Mouse (Mus musculus) forebrain, embryonic 14.5 days (tissue): ENCODE measurements at regions not wholly inside any gene's neighbourhood (a gene's known extent, or its start where the extent isn't known, plus 50 kb on each side); places are given as distances from the start of the nearest gene placed in this dataset.

Experiments used
- ATAC-seq: fragments of 200-750 bp; cut with Nextera tagmentation; 2 replicates; pipeline ENCODE4 v1.8.0; 2017; ENCODE audit warnings: mild to moderate bottlenecking, moderate library complexity
- DNase-seq: peaks from one replicate; pipeline ENCODE4 v3.0.0-alpha.2; 2015; ENCODE audit warnings: low spot score
- H3K27ac ChIP-seq: fragments of 300-500 bp; sonication (generic); 2 replicates; pipeline ENCODE4 v1.5.1; 2014; ENCODE audit warnings: low read depth, mild to moderate bottlenecking, control low read depth, low read length, moderate library complexity
- H3K27me3 ChIP-seq: fragments of 300-500 bp; sonication (generic); replicated peaks from 2 replicates; pipeline ENCODE4 v1.6.1; 2014; ENCODE audit warnings: low read length, control low read depth, mixed read lengths; ENCODE audit not compliant: control insufficient read depth, insufficient read depth
- H3K36me3 ChIP-seq: fragments of 300-500 bp; sonication (generic); 2 replicates; pipeline ENCODE4 v1.6.1; 2014; ENCODE audit warnings: low read length, control low read depth; ENCODE audit not compliant: control insufficient read depth, insufficient read depth
- H3K4me1 ChIP-seq: fragments of 300-500 bp; sonication (generic); 2 replicates; pipeline ENCODE4 v1.6.1; 2014; ENCODE audit warnings: antibody characterized with exemption, low read length, control low read depth; ENCODE audit not compliant: control insufficient read depth, insufficient read depth
- H3K4me2 ChIP-seq: fragments of 300-500 bp; sonication (generic); 2 replicates; pipeline ENCODE4 v1.6.1; 2014; ENCODE audit warnings: mild to moderate bottlenecking, control low read depth, low read length
- H3K4me3 ChIP-seq: fragments of 300-500 bp; sonication (generic); 2 replicates; pipeline ENCODE4 v1.5.1; 2014; ENCODE audit warnings: low read depth, low read length, control low read depth
- H3K9ac ChIP-seq: fragments of 300-500 bp; sonication (generic); 2 replicates; pipeline ENCODE4 v1.6.1; 2014; ENCODE audit warnings: mild to moderate bottlenecking, low read length, control low read depth, moderate library complexity
- H3K9me3 ChIP-seq: fragments of 300-500 bp; sonication (generic); replicated peaks from 2 replicates; pipeline ENCODE4 v1.6.1; 2016; ENCODE audit warnings: low read length, control low read depth, mixed read lengths; ENCODE audit not compliant: control insufficient read depth
- WGBS: fragments of 180-500 bp; shearing (Covaris S2); extraction: QIAGEN DNeasy Blood & Tissue Kit; methylation state at CpG from one replicate; pipeline ENCODE4 v1.1.7; 2014; 5-methylcytosine and 5-hydroxymethylcytosine counted together

GRCm38 (mm10) chr11:114195291-114195690, 128.4 kb upstream of the Sdk2 start:
- Histone ChIP-seq H3K4me2 (no peak overlapping the region), H3K27ac (no peak overlapping the region), H3K36me3 (no peaks in the 10 kb centered on the region), H3K9me3 (peaks cover 4% of the 10 kb centered on the region; the same call in 1 of the 2 replicates), H3K9ac (no peak overlapping the region), H3K4me3 (no peak overlapping the region), H3K27me3 (no peaks in the 10 kb centered on the region), H3K4me1 (peaks cover 17% of the 10 kb centered on the region)
- ATAC-seq = no peak
- DNase-seq = no peak
- 90% methylated on average over 2 of the region's 2 CpGs for WGBS

DNA sequence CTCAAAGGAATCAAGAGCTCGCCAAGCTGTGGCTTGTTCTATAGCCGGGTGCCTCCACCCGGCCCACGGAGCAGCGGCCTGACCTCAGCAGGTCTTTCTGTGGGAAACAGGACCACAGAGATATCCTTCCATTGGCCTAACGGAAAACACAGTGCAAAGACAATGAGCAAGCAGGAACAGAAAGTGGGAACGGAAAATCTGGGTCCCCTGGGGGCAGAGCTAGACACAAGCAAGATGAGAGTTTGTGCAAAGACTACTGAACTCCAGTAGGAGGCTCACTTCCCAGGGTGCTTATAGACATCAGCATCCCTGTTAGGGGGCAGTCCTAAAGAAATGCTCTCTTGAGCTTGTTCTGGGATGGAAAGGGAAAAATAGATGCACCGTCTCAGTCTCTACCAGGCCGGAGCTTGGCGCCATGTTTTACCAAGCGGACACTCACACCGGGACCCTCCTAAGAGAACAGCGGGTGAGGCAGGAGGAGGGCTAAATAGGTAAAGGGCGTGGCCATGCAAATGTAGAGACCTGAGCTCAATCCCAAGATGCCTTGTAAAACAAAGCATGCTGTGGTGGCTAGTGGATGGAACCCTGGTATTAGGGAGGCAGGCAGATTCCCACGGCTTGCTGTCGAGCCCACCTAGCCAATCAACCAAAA, 127.3 kb upstream of the Sdk2 start:
- H3K4me3 ChIP-seq = no peak overlapping the region
- ATAC-seq (no peak), DNase-seq (peak; percentile 37)
- 52% methylated on average over 16 of the region's 16 CpGs for WGBS
- H3K27me3 ChIP-seq = no peaks in the 10 kb centered on the region
- peaks cover 15% of the 10 kb centered on the region for H3K4me1 ChIP-seq
- peaks cover 9% of the 10 kb centered on the region; the same call in 1 of the 2 replicates for H3K9me3 ChIP-seq
- H3K4me2 ChIP-seq = no peak overlapping the region
- no peak overlapping the region for H3K27ac ChIP-seq
- H3K36me3 ChIP-seq = no peaks in the 10 kb centered on the region
- H3K9ac ChIP-seq = no peak overlapping the region

DNA sequence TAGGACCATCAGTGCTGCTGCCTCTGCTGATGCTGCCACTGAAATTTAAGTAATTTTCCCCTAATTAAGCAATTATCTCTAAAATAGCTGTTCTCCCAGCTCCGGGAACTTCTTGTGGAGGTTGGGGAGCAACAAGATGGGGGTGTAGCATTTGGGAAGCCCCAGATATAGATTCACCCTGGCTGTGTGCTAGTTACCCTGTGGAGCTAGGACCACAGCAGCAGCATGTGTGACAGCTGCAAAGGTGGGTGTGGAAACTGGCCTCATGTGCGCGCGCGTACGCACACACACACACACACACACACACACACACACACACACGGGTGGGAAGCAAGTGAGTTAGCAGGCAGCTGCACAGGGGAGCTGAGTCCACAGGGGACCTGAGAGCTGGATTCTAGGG, 126.2 kb upstream of the Sdk2 start:
- DNase-seq = no peak
- peaks cover 9% of the 10 kb centered on the region; the same call in 1 of the 2 replicates for H3K9me3 ChIP-seq
- no peak overlapping the region for H3K4me3 ChIP-seq
- H3K9ac ChIP-seq = no peak overlapping the region
- H3K27ac ChIP-seq = no peak overlapping the region
- H3K4me2 ChIP-seq = no peak overlapping the region
- no peak for ATAC-seq
- H3K36me3 ChIP-seq = no peaks in the 10 kb centered on the region
- H3K4me1 ChIP-seq = peaks cover 3% of the 10 kb centered on the region; the same call in 1 of the 2 replicates
- WGBS = 82% methylated on average over 7 of the region's 7 CpGs
- no peaks in the 10 kb centered on the region for H3K27me3 ChIP-seq

DNA sequence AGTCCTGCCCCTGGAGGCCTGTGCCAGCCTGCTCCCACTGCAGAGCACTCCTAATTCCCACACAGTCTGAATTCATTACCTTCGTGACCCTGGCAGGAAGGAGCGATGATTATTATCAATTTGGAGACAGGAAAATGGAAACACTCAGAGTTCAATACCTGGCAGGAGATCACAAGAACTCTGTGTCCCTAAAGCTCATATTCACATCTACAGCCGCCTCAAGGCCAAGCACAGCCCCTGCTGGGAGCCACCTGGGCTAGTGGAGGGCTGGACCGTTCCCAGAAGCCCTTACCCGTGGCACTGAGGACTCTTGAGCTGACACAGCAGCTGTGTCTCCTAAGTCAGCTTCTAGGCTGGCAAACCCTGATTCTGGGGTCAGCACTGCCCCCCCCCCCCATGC, 124.8 kb upstream of the Sdk2 start:
- Histone ChIP-seq H3K27ac (no peak overlapping the region), H3K9ac (no peak overlapping the region), H3K9me3 (peaks cover 9% of the 10 kb centered on the region; the same call in 1 of the 2 replicates), H3K4me2 (no peak overlapping the region), H3K27me3 (no peaks in the 10 kb centered on the region), H3K4me1 (no peaks in the 10 kb centered on the region), H3K36me3 (no peaks in the 10 kb centered on the region), H3K4me3 (no peak overlapping the region)
- ATAC-seq = peak; percentile 32; the same call in 1 of the 2 replicates
- 50% methylated on average over 5 of the region's 5 CpGs for WGBS
- no peak for DNase-seq

- Histone ChIP-seq H3K27ac (no peak overlapping the region), H3K4me3 (no peak overlapping the region), H3K4me1 (peaks cover 3% of the 10 kb centered on the region; the same call in 1 of the 2 replicates), H3K27me3 (no peaks in the 10 kb centered on the region), H3K9ac (no peak overlapping the region), H3K9me3 (peaks cover 4% of the 10 kb centered on the region; the same call in 1 of the 2 replicates), H3K36me3 (no peaks in the 10 kb centered on the region), H3K4me2 (no peak overlapping the region)
- DNase-seq (peak; percentile 73), ATAC-seq (peak; percentile 67)
- 38% methylated on average over 17 of the region's 18 CpGs for WGBS
Measured at GRCm38 (mm10) chr11:114184970-114185882, 118.4 kb upstream of the Sdk2 start.

DNA sequence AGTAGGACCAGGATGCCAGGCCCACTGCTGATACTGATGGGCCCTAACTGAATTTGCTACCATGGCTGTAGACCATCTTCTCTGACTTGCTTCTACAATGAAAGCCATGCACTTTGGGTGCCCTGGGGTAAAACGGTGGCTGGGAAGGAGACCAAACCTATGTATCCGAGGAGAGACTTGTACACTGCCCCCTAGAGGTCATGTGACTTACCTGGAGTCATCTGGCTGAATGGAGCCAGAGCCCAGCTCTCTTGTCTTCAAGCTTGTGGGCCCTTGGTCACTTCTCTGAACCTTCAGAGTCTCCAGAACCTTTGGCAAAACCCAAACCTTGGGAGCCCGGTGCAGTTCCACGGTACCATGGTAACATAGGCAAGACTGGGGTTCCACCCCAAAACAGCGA, 117.6 kb upstream of the Sdk2 start:
- no peak for ATAC-seq
- Histone ChIP-seq H3K9me3 (no peaks in the 10 kb centered on the region), H3K9ac (no peak overlapping the region), H3K27ac (no peak overlapping the region), H3K4me1 (peaks cover 3% of the 10 kb centered on the region; the same call in 1 of the 2 replicates), H3K4me2 (no peak overlapping the region), H3K27me3 (no peaks in the 10 kb centered on the region), H3K36me3 (no peaks in the 10 kb centered on the region), H3K4me3 (no peak overlapping the region)
- DNase-seq = no peak
- 79% methylated on average over 5 of the region's 5 CpGs for WGBS

GRCm38 (mm10) chr11:114183231-114183630, 116.4 kb upstream of the Sdk2 start:
- H3K36me3 ChIP-seq = no peaks in the 10 kb centered on the region
- WGBS = 76% methylated on average over 10 of the region's 10 CpGs
- H3K9ac ChIP-seq = no peak overlapping the region
- no peak overlapping the region for H3K4me3 ChIP-seq
- H3K4me1 ChIP-seq = peaks cover 11% of the 10 kb centered on the region; the same call in 1 of the 2 replicates
- H3K4me2 ChIP-seq = no peak overlapping the region
- H3K27ac ChIP-seq = no peak overlapping the region
- no peaks in the 10 kb centered on the region for H3K27me3 ChIP-seq
- ATAC-seq = no peak
- H3K9me3 ChIP-seq = no peaks in the 10 kb centered on the region
- DNase-seq = no peak

- Histone ChIP-seq H3K4me2 (no peak overlapping the region), H3K4me3 (no peak overlapping the region), H3K27me3 (no peaks in the 10 kb centered on the region), H3K9ac (no peak overlapping the region), H3K9me3 (no peaks in the 10 kb centered on the region), H3K4me1 (peaks cover 37% of the 10 kb centered on the region), H3K36me3 (no peaks in the 10 kb centered on the region), H3K27ac (0 out of 2 replicates have a peak overlapping the region, but pooled peaks have one; percentile 21)
- DNase-seq (no peak), ATAC-seq (no peak)
- WGBS = 55% methylated on average over 6 of the region's 6 CpGs
Measured at GRCm38 (mm10) chr11:114178746-114179472, 112.1 kb upstream of the Sdk2 start.
